Mouse (Mus musculus) G1E (cell line): Measurements from ENCODE around the gene Odf3l1.

Experiments
- CTCF ChIP-seq: IDR thresholded peaks from 2 replicates; pipeline ENCODE4 v1.5.1; 2012; ENCODE audit warnings: low read depth, low read length, inconsistent platforms, mixed read lengths
- GATA1 ChIP-seq: IDR thresholded peaks from 2 replicates; pipeline ENCODE4 v1.6.1; 2012; ENCODE audit warnings: borderline replicate concordance, low read length, inconsistent platforms, mixed read lengths
- POLR2AphosphoS5 ChIP-seq: IDR thresholded peaks from 2 replicates; pipeline ENCODE4 v1.6.1; 2012; ENCODE audit warnings: low read depth, low read length, inconsistent platforms; ENCODE audit not compliant: insufficient replicate concordance

DNA sequence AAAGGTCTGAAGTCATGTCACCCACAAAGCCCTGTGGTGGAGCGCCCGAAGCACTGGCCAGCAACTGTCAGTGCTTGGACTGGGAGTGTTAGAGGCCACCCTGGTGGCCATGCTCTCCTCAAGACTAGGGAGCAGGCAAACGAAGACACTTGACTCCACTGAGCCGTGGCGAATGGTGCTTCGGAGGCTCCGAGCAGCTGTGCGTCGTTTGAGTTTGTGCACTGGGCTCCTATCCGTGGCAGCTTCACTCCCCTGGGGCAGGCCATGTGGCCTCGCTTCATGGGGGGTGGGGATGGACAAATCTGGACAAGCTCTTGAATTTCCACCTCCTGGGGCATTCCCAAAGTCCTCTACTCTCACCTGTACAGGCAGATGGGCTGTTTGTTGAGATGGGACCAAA is 34.9 kb upstream of the Odf3l1 start:
- TF ChIP-seq CTCF, result no peak
- no peak for TF ChIP-seq GATA1
- no peak for TF ChIP-seq POLR2AphosphoS5
